Mouse (Mus musculus): ENCODE measurements around the gene Sumo2.

- TF ChIP-seq CTCF (IDR thresholded peaks at IDR 0.05; ENCODE audit: low read depth, low read length) (no peak), POLR2A (IDR thresholded peaks at IDR 0.05; ENCODE audit: borderline replicate concordance, low read depth, low read length) (no peak)
Observed at GRCm38 (mm10) chr11:115543571-115543970, 7.5 kb upstream of the Sumo2 start.
